Mouse (Mus musculus): ENCODE data around the gene Cyp24a1. TPM values are rescaled to one million over a fixed set of nuclear protein-coding genes. Genes with fewer than 3 reads are reported as not detected.
A peak's percentile ranks its signal among the peaks of the same experiment; 100 is the strongest.
"Not testable (repeated sequence)": the region's sequence is repeated elsewhere in the genome, so short reads cannot be mapped to it uniquely, and the experiment has no call there.

The Cyp24a1 gene
- total RNA-seq, 2 experiments from 2014 or later: not detected

- peak; percentile 22 to 24 for DNase-seq
- intact Hi-C loops (cut with DNase I): no loop called here
Measured at GRCm38 (mm10) chr2:170496154-170496930, 603 bp downstream of the Cyp24a1 start, which contains the start of gene Pfdn4. Pfdn4 (plus strand) TSS chr2:170496428.

- intact Hi-C loops (cut with DNase I): no loop called here
Measured at GRCm38 (mm10) chr2:170494784-170495710, 1.9 kb downstream of the Cyp24a1 start.

GRCm38 (mm10) chr2:170487890-170488502 lies 8.9 kb downstream of the Cyp24a1 start:
- intact Hi-C loops (cut with DNase I): loop anchor here (2.0 kb wide), 1 partner anchor 19 kb away; no protein-coding TSS in a partner anchor
- peak in 1 of 2 experiments; percentile 23 for DNase-seq

More at GRCm38 (mm10) chr2:170494784-170495710, 1.9 kb downstream of the Cyp24a1 start:
- no peak for DNase-seq

GRCm38 (mm10) chr2:170487202-170487601 lies 9.7 kb downstream of the Cyp24a1 start:
- intact Hi-C loops (cut with DNase I): no loop called here
- DNase-seq: no peak

GRCm38 (mm10) chr2:170483914-170484313 lies 13.0 kb downstream of the Cyp24a1 start:
- intact Hi-C loops (cut with DNase I): no loop called here
- no peak for DNase-seq

GRCm38 (mm10) chr2:170482019-170482540 lies 14.9 kb downstream of the Cyp24a1 start:
- no peak for DNase-seq
- intact Hi-C loops (cut with DNase I): no loop called here

GRCm38 (mm10) chr2:170476643-170477042 lies 20.3 kb downstream of the Cyp24a1 start:
- no peak for DNase-seq
- intact Hi-C loops (cut with DNase I): no loop called here

GRCm38 (mm10) chr2:170476215-170476614 lies 20.7 kb downstream of the Cyp24a1 start:
- peak; percentile 14 to 43 for DNase-seq
- intact Hi-C loops (cut with DNase I): no loop called here

- no peak for DNase-seq
- intact Hi-C loops (cut with DNase I): no loop called here
Measured at GRCm38 (mm10) chr2:170475164-170475563, 21.8 kb downstream of the Cyp24a1 start.

GRCm38 (mm10) chr2:170474125-170474524 lies 22.8 kb downstream of the Cyp24a1 start:
- intact Hi-C loops (cut with DNase I): no loop called here
- no peak for DNase-seq

- no peak for DNase-seq
- intact Hi-C loops (cut with DNase I): no loop called here
Measured at GRCm38 (mm10) chr2:170470591-170470990, 26.4 kb downstream of the Cyp24a1 start.

GRCm38 (mm10) chr2:170469616-170470308 lies 27.2 kb downstream of the Cyp24a1 start:
- peak; percentile 19 to 55 for DNase-seq
- intact Hi-C loops (cut with DNase I): no loop called here

GRCm38 (mm10) chr2:170468009-170468408 lies 28.9 kb downstream of the Cyp24a1 start:
- intact Hi-C loops (cut with DNase I): no loop called here
- peak; percentile 5 to 31 for DNase-seq

GRCm38 (mm10) chr2:170464817-170465216 lies 32.1 kb downstream of the Cyp24a1 start:
- no peak for DNase-seq
- intact Hi-C loops (cut with DNase I): no loop called here

- intact Hi-C loops (cut with DNase I): no loop called here
- no peak for DNase-seq
Measured at GRCm38 (mm10) chr2:170461652-170462051, 35.3 kb downstream of the Cyp24a1 start.

- intact Hi-C loops (cut with DNase I): loop anchor here (10.0 kb wide), 1 partner anchor 415 kb away; no protein-coding TSS in a partner anchor
- no peak for DNase-seq
Measured at GRCm38 (mm10) chr2:170459805-170460204, 37.1 kb downstream of the Cyp24a1 start.

- intact Hi-C loops (cut with DNase I): loop anchor here (10.0 kb wide), 1 partner anchor 416 kb away; no protein-coding TSS in a partner anchor
- DNase-seq: no peak
Measured at GRCm38 (mm10) chr2:170459183-170459582, 37.8 kb downstream of the Cyp24a1 start.

- DNase-seq: not testable (repeated sequence)
- intact Hi-C loops (cut with DNase I): loop anchor here (10.0 kb wide), 1 partner anchor 421 kb away; no protein-coding TSS in a partner anchor
Measured at GRCm38 (mm10) chr2:170453809-170454208, 43.1 kb downstream of the Cyp24a1 start.

- peak; percentile 82 to 87 for DNase-seq
- intact Hi-C loops (cut with DNase I): loop anchor here (1.0 to 10.0 kb wide), 2 partner anchors 56 to 424 kb away; no protein-coding TSS in a partner anchor
Measured at GRCm38 (mm10) chr2:170450933-170451332, 46.0 kb downstream of the Cyp24a1 start.
